Mouse (Mus musculus) T-cell, adult 2 months (primary cell): Measurements from ENCODE around the gene Ugt8a.

Source experiments
- DNase-seq: peaks from one replicate; pipeline ENCODE4 v3.0.0; 2022; ENCODE audit warnings: low spot score

Gene Ugt8a

DNA sequence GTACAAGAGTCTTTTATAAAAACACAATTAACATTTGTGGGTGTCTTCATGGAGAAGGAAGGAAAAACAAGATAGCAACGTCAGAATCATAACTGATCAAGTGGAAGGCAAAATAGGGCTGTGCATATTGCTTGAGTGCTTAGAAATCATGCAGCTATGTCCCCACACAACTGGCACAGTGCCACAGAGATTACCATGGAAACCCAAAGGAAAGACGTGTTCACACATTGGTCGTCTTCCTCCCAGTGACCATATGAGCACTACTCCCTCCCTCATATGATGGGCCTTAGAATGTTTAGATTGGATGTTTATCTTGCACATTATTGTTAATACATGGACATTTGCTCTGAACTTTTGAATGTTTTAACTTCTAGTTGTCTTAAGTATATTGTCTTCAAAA is 76.8 kb downstream of the Ugt8a start:
- DNase-seq, result no peak

GRCm38 (mm10) chr3:125849163-125849872 is 89.1 kb downstream of the Ugt8a start:
- DNase-seq, result no peak

- no peak for DNase-seq
Observed at GRCm38 (mm10) chr3:125828051-125828450, 110.4 kb downstream of the Ugt8a start.

GRCm38 (mm10) chr3:125827256-125827655 is 111.2 kb downstream of the Ugt8a start:
- DNase-seq, result no peak

GRCm38 (mm10) chr3:125819741-125820140 is 118.7 kb downstream of the Ugt8a start:
- DNase-seq, result no peak
